Mouse (Mus musculus): Measurements from ENCODE around the gene Lrrc7. TPM values are rescaled to one million over a fixed set of nuclear protein-coding genes. Genes with fewer than 3 reads are reported as not detected.

Lrrc7 gene
- total and polyA plus RNA-seq, 2 experiments from 2014 or later = 7.3 to 29.8 TPM

DNA sequence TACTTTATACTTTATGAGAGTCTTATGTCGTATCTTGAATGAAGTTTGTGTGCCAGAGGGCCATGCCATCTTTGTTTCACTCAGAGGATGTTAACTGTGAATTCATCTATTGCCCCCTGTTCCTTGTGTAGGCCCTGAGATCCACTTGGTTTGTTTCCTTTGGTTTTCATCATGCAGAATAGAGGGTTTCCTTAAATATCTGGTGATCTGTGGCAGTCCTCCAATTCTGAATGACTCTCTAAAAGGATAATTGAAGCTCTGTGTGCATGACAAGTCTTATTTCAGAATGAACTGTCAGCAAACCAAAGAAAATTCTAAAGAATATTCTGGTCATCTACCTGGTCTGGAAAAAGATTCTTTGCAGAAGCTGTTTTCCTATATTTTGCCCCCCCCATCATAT lies 205.3 kb downstream of the Lrrc7 start:
- Histone ChIP-seq H3K9ac (replicated peaks; ENCODE audit: low read length, poor library complexity, severe bottlenecking) (no peak overlapping the region), H3K4me1 (ENCODE audit: insufficient read depth, low read length) (no peaks in the 10 kb centered on the region), H3K9me3 (ENCODE audit: low read length) (no peaks in the 10 kb centered on the region), H3K4me3 (ENCODE audit: low read depth, low read length) (no peak overlapping the region), H3K4me2 (ENCODE audit: low read depth, low read length, poor library complexity, severe bottlenecking) (no peak overlapping the region), H3K27ac (ENCODE audit: low read depth, low read length) (no peak overlapping the region), H3K36me3 (ENCODE audit: insufficient read depth, low read length) (no peaks in the 10 kb centered on the region), H3K27me3 (ENCODE audit: insufficient read depth, low read length) (no peaks in the 10 kb centered on the region)
- no peak for TF ChIP-seq CTCF (IDR thresholded peaks at IDR 0.05)
- WGBS = 84% methylated on average over 1 of the region's 1 CpGs
- ATAC-seq (ENCODE audit: low FRiP score) (no peak), DNase-seq (ENCODE audit: low spot score) (no peak)

DNA sequence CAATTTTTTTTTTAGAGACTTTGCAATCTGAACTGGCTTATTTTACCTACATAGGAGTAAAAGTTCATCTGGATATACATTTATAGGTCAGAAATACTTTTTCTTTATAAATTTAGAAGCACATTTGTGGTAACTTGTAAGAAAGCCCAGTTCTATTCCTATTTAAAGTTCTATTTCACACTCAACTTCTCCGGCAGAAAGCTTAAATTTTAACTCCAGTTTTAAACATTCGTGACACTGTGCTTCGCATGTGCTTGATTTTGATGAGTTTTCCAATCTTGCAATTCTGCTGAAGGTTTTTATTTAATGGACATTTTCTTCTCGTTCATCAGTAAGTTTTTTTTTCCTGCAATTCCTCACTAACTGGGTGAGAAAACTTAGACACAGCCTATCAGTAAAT lies 205.8 kb downstream of the Lrrc7 start:
- Histone ChIP-seq H3K9ac (replicated peaks; ENCODE audit: low read length, poor library complexity, severe bottlenecking) (no peak overlapping the region), H3K36me3 (ENCODE audit: insufficient read depth, low read length) (no peaks in the 10 kb centered on the region), H3K9me3 (ENCODE audit: low read length) (no peaks in the 10 kb centered on the region), H3K27me3 (ENCODE audit: insufficient read depth, low read length) (no peaks in the 10 kb centered on the region), H3K4me3 (ENCODE audit: low read depth, low read length) (no peak overlapping the region), H3K27ac (ENCODE audit: low read depth, low read length) (no peak overlapping the region), H3K4me1 (ENCODE audit: insufficient read depth, low read length) (no peaks in the 10 kb centered on the region), H3K4me2 (ENCODE audit: low read depth, low read length, poor library complexity, severe bottlenecking) (no peak overlapping the region)
- 90% methylated on average over 4 of the region's 4 CpGs for WGBS
- ATAC-seq (ENCODE audit: low FRiP score) (no peak), DNase-seq (ENCODE audit: low spot score) (no peak)
- TF ChIP-seq CTCF (IDR thresholded peaks at IDR 0.05) = no peak

DNA sequence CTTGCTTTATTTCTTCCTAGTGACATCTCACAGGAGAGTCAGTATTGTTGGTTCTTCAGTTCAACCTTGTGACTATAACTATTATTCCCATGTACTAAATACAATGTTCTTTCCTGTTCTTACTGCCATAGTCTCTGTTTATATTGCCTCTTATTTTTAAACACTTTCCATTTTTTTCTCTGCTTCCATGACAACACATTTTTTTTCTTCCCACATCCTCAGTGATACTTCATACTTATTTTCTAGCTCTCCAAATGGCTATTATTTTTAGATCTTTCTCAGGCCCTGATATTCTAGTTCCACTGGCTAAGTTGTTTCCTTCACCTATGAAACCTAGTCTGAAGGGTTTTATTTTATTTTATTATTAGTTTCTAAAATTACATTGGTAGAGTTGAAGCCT lies 221.2 kb downstream of the Lrrc7 start:
- Histone ChIP-seq H3K36me3 (ENCODE audit: insufficient read depth, low read length) (peaks cover 2% of the 10 kb centered on the region; the same call in 1 of the 2 replicates), H3K27ac (ENCODE audit: low read depth, low read length) (no peak overlapping the region), H3K9ac (replicated peaks; ENCODE audit: low read length, poor library complexity, severe bottlenecking) (no peak overlapping the region), H3K9me3 (ENCODE audit: low read length) (no peaks in the 10 kb centered on the region), H3K4me1 (ENCODE audit: insufficient read depth, low read length) (no peaks in the 10 kb centered on the region), H3K27me3 (ENCODE audit: insufficient read depth, low read length) (no peaks in the 10 kb centered on the region), H3K4me2 (ENCODE audit: low read depth, low read length, poor library complexity, severe bottlenecking) (no peak overlapping the region), H3K4me3 (ENCODE audit: low read depth, low read length) (no peak overlapping the region)
- no peak for DNase-seq (ENCODE audit: low spot score)
- no peak for ATAC-seq (ENCODE audit: low FRiP score)
- no peak for TF ChIP-seq CTCF (IDR thresholded peaks at IDR 0.05)

DNA sequence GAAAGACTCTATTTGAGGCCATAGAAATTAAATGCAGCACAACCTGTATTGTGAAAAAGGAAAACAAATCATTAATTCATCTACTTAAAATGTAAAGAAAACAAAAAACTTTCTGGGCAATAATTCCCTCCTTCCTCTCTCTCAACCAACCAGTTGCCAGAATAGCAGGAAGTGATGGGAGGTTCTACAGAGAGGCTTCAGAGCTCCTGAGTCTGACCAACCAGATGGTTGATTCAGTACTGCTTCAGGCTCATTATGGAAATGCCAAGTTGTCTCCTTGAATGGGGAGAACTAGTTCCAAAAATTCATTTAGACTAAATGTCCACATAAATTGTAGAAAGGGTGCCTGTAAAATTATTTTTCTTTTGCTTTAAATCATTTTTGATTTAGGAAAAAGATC lies 231.9 kb downstream of the Lrrc7 start:
- ATAC-seq (ENCODE audit: low FRiP score) (no peak), DNase-seq (ENCODE audit: low spot score) (no peak)
- Histone ChIP-seq H3K9me3 (ENCODE audit: low read length) (no peaks in the 10 kb centered on the region), H3K9ac (replicated peaks; ENCODE audit: low read length, poor library complexity, severe bottlenecking) (no peak overlapping the region), H3K4me1 (ENCODE audit: insufficient read depth, low read length) (no peaks in the 10 kb centered on the region), H3K27me3 (ENCODE audit: insufficient read depth, low read length) (no peaks in the 10 kb centered on the region), H3K36me3 (ENCODE audit: insufficient read depth, low read length) (no peaks in the 10 kb centered on the region), H3K4me2 (ENCODE audit: low read depth, low read length, poor library complexity, severe bottlenecking) (no peak overlapping the region), H3K4me3 (ENCODE audit: low read depth, low read length) (no peak overlapping the region), H3K27ac (ENCODE audit: low read depth, low read length) (no peak overlapping the region)
- no peak for TF ChIP-seq CTCF (IDR thresholded peaks at IDR 0.05)

DNA sequence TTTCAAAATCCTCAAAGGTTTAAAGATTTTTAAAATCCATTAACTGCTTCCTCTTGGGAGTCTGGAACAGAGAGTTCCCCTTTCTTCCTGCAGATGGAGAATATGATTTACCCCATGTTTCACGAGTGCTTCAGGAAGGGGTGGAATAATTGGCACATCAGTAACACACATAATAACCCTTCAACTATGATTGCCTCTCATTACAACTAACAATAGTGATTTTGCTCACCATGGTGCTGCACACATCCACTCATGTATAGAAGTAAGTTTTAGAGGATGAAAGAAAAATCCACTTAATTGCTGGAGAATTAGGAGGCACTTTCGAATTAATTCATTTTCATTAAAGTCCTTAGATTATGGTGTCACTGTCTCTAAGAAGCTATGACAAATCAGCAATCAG lies 251.6 kb downstream of the Lrrc7 start:
- 59% methylated on average over 2 of the region's 2 CpGs for WGBS
- Histone ChIP-seq H3K27ac (ENCODE audit: low read depth, low read length) (no peak overlapping the region), H3K9me3 (ENCODE audit: low read length) (no peaks in the 10 kb centered on the region), H3K36me3 (ENCODE audit: insufficient read depth, low read length) (no peaks in the 10 kb centered on the region), H3K27me3 (ENCODE audit: insufficient read depth, low read length) (no peaks in the 10 kb centered on the region), H3K4me3 (ENCODE audit: low read depth, low read length) (no peak overlapping the region), H3K9ac (replicated peaks; ENCODE audit: low read length, poor library complexity, severe bottlenecking) (no peak overlapping the region), H3K4me2 (ENCODE audit: low read depth, low read length, poor library complexity, severe bottlenecking) (no peak overlapping the region), H3K4me1 (ENCODE audit: insufficient read depth, low read length) (no peaks in the 10 kb centered on the region)
- no peak for DNase-seq (ENCODE audit: low spot score)
- no peak for TF ChIP-seq CTCF (IDR thresholded peaks at IDR 0.05)
- no peak for ATAC-seq (ENCODE audit: low FRiP score)

DNA sequence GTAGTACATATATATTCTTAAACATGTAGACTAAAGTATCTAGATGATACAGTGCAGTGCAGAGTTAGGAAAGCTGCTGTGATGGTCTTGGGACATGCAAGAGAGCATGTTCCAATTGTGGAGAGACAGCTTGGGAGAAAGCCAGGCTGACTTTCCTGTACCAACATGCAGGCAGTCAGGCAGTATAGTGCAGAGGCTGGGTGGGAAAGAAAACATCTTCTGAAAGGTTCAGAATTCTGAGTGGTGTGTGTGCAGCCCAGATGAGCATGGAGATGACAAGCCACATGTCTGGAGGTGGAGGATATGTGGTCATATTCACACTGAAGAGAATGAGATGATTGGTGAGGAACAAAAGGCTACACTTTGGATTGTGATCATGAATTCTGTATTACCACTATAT lies 254.6 kb downstream of the Lrrc7 start:
- ATAC-seq (ENCODE audit: low FRiP score) (no peak), DNase-seq (ENCODE audit: low spot score) (no peak)
- Histone ChIP-seq H3K27ac (ENCODE audit: low read depth, low read length) (no peak overlapping the region), H3K4me2 (ENCODE audit: low read depth, low read length, poor library complexity, severe bottlenecking) (no peak overlapping the region), H3K4me1 (ENCODE audit: insufficient read depth, low read length) (no peaks in the 10 kb centered on the region), H3K36me3 (ENCODE audit: insufficient read depth, low read length) (no peaks in the 10 kb centered on the region), H3K9me3 (ENCODE audit: low read length) (no peaks in the 10 kb centered on the region), H3K4me3 (ENCODE audit: low read depth, low read length) (no peak overlapping the region), H3K27me3 (ENCODE audit: insufficient read depth, low read length) (no peaks in the 10 kb centered on the region), H3K9ac (replicated peaks; ENCODE audit: low read length, poor library complexity, severe bottlenecking) (no peak overlapping the region)
- no peak for TF ChIP-seq CTCF (IDR thresholded peaks at IDR 0.05)

DNA sequence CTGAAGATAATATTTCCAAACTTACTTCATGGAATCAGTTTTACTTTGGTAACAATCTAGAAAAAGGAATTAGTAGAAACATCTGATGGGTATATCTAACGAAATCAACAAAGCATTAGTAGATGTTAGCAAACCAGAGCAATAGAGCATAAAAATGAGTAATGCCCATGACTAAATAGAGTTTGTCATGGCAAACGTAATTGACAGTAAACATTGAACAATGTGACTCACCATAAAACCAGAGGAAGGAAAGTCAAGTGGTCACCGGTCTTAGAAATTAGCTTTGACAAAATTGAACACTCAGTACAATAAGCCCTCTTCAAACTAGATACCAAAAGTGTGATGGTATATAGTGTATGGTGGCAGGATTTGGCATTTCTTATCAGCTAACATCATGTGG lies 263.3 kb downstream of the Lrrc7 start:
- no peak overlapping the region for H3K9ac ChIP-seq (replicated peaks; ENCODE audit: low read length, poor library complexity, severe bottlenecking)
- no peak for DNase-seq (ENCODE audit: low spot score)
- WGBS = 83% methylated on average over 3 of the region's 3 CpGs
- no peak for ATAC-seq (ENCODE audit: low FRiP score)
- no peaks in the 10 kb centered on the region for H3K9me3 ChIP-seq (ENCODE audit: low read length)
- no peak overlapping the region for H3K27ac ChIP-seq (ENCODE audit: low read depth, low read length)
- no peak overlapping the region for H3K4me3 ChIP-seq (ENCODE audit: low read depth, low read length)
- H3K4me1 ChIP-seq (ENCODE audit: insufficient read depth, low read length) = no peaks in the 10 kb centered on the region
- no peak for TF ChIP-seq CTCF (IDR thresholded peaks at IDR 0.05)
- H3K4me2 ChIP-seq (ENCODE audit: low read depth, low read length, poor library complexity, severe bottlenecking) = no peak overlapping the region
- no peaks in the 10 kb centered on the region for H3K27me3 ChIP-seq (ENCODE audit: insufficient read depth, low read length)
- H3K36me3 ChIP-seq (ENCODE audit: insufficient read depth, low read length) = no peaks in the 10 kb centered on the region

Measured in midbrain, postnatal 0 days (tissue).